29 mouse cellular contexts compared by ENCODE assay signal in genomic region chr17:30616203-30616602, GRCm38 (mm10). TPM values are rescaled to one million over a fixed set of nuclear protein-coding genes. Genes with fewer than 3 reads are reported as not detected.
DNase-seq lines count a peak whose midpoint lies in the region; ATAC-seq and TF ChIP-seq lines count a peak whose summit lies in the region.
"Had no signal": no experiment of that assay in that cellular context is flagged by ENCODE, and none has a peak within 500 bp of the region (broad histone marks: within the 10 kb centered on the region; RNA-seq: fewer than 3 reads in every experiment).

No protein-coding gene starts in this region.

- H3K9me3 ChIP-seq in G1E (replicated peaks): peaks cover 19% of the 10 kb centered on the region
- no peaks in the 10 kb centered on the region for H3K9me3 ChIP-seq in liver, embryonic 13.5 days (replicated peaks)
- H3K9me3 ChIP-seq: embryonic facial prominence, embryonic 13.5 days; forebrain, embryonic 12.5 days; hindbrain, embryonic 10.5 days; hindbrain, embryonic 15.5 days; stomach, embryonic 15.5 days had no signal

- WGBS in liver, embryonic 13.5 days (ENCODE audit: insufficient replicate concordance): 51% methylated on average over 5 of the region's 5 CpGs
- WGBS in thymus, adult 2 months: 95% methylated on average over 5 of the region's 5 CpGs

- H3K27me3 ChIP-seq in G1E (ENCODE audit: insufficient read depth, low read length): no peaks in the 10 kb centered on the region
- no peaks in the 10 kb centered on the region for H3K27me3 ChIP-seq in liver, embryonic 13.5 days
- H3K27me3 ChIP-seq in thymus, adult 2 months (ENCODE audit: control insufficient read depth, insufficient read depth, low read length): no peaks in the 10 kb centered on the region
- H3K27me3 ChIP-seq: embryonic facial prominence, embryonic 13.5 days; forebrain, embryonic 12.5 days; hindbrain, embryonic 15.5 days; stomach, embryonic 15.5 days had no signal

- H3K4me3 ChIP-seq in G1E (ENCODE audit: low read depth, low read length): no peak overlapping the region
- H3K4me3 ChIP-seq in liver, embryonic 13.5 days (replicated peaks): no peak overlapping the region
- H3K4me3 ChIP-seq in thymus, adult 2 months (ENCODE audit: control insufficient read depth, insufficient read depth, low read length): no peak overlapping the region
- H3K4me3 ChIP-seq: embryonic facial prominence, embryonic 13.5 days; erythroblast, embryonic 14.5 days; forebrain, embryonic 12.5 days; hindbrain, embryonic 10.5 days; hindbrain, embryonic 15.5 days; stomach, embryonic 15.5 days had no signal

- H3K36me3 ChIP-seq in G1E (replicated peaks): no peaks in the 10 kb centered on the region
- H3K36me3 ChIP-seq in liver, embryonic 13.5 days: no peaks in the 10 kb centered on the region
- H3K36me3 ChIP-seq in thymus, adult 2 months (ENCODE audit: control insufficient read depth, insufficient read depth, low read length): no peaks in the 10 kb centered on the region
- H3K36me3 ChIP-seq: embryonic facial prominence, embryonic 13.5 days; forebrain, embryonic 12.5 days; hindbrain, embryonic 10.5 days; hindbrain, embryonic 15.5 days; stomach, embryonic 15.5 days had no signal

- H3K4me2 ChIP-seq in liver, embryonic 13.5 days: peak overlapping the region; percentile 21
- H3K4me2 ChIP-seq: embryonic facial prominence, embryonic 13.5 days; forebrain, embryonic 12.5 days; heart, embryonic 11.5 days; hindbrain, embryonic 15.5 days; lung, embryonic 14.5 days; midbrain, embryonic 11.5 days; stomach, embryonic 15.5 days had no signal

- peak; percentile 23 for ATAC-seq in G1E (ENCODE audit: extremely low read depth, insufficient number of reproducible peaks, low FRiP score, poor library complexity, severe bottlenecking)
- peak; percentile 20 for ATAC-seq in liver, embryonic 13.5 days (ENCODE audit: low read depth)
- ATAC-seq in megakaryocyte progenitor cell, adult 5-6 weeks (replicated peaks; ENCODE audit: poor library complexity): peak; percentile 52
- ATAC-seq: forebrain, postnatal 0 days; inflammation-experienced regulatory T-cells, adult 6 months; midbrain, embryonic 16.5 days had no signal

- H3K9ac ChIP-seq in liver, embryonic 13.5 days: no peak overlapping the region
- H3K9ac ChIP-seq: embryonic facial prominence, embryonic 13.5 days; forebrain, embryonic 12.5 days; forebrain, postnatal 0 days; hindbrain, embryonic 15.5 days; lung, embryonic 14.5 days; stomach, embryonic 15.5 days had no signal

- peak overlapping the region; percentile 78 for H3K27ac ChIP-seq in liver, embryonic 13.5 days
- no peak overlapping the region for H3K27ac ChIP-seq in thymus, adult 2 months (ENCODE audit: control insufficient read depth, insufficient read depth, low read length)
- H3K27ac ChIP-seq: embryonic facial prominence, embryonic 13.5 days; forebrain, embryonic 12.5 days; hindbrain, embryonic 10.5 days; hindbrain, embryonic 15.5 days; stomach, embryonic 15.5 days had no signal

- TF ChIP-seq CTCF in G1E (IDR thresholded peaks at IDR 0.05; ENCODE audit: low read depth, low read length): no peak
- no peak for TF ChIP-seq CTCF in thymus, adult 2 months (IDR thresholded peaks at IDR 0.05; ENCODE audit: borderline replicate concordance, control insufficient read depth, extremely low read depth, insufficient read depth, low read length, poor library complexity)

- peaks cover 54% of the 10 kb centered on the region for H3K4me1 ChIP-seq in G1E (ENCODE audit: insufficient read depth, low read depth, low read length)
- H3K4me1 ChIP-seq in liver, embryonic 13.5 days (replicated peaks): peaks cover 63% of the 10 kb centered on the region
- 0 out of 2 replicates have a peak, but pooled peaks cover 2% of the 10 kb centered on the region for H3K4me1 ChIP-seq in thymus, adult 2 months (replicated peaks; ENCODE audit: control insufficient read depth, insufficient read depth, low read length)
- H3K4me1 ChIP-seq: stomach, embryonic 15.5 days had no signal

- DNase-seq in G1E (ENCODE audit: low spot score): no peak
- peak; percentile 75 for DNase-seq in c-Kit-positive CD71-positive TER-119-negative erythroid progenitor cells, embryonic 14.5 days (ENCODE audit: low read depth)
- DNase-seq in liver, embryonic 13.5 days: peak; percentile 23
- no peak for DNase-seq in left cerebral cortex, adult 11 months (ENCODE audit: low spot score)
- no peak for DNase-seq in thymus, adult 2 months
- no peak for DNase-seq in frontal cortex, postnatal 14 days (ENCODE audit: low spot score in 2 of 2)
- DNase-seq: adrenal gland, postnatal 14 days; cerebellum, adult 18-20 months; cerebellum, postnatal 10 days; forebrain, postnatal 0 days; gastrocnemius, postnatal 10 days; kidney, adult 11 months; kidney, postnatal 14 days; left cerebral cortex, postnatal 4 days; lung, embryonic 14.5 days; lung, postnatal 14 days; right cerebral cortex, postnatal 25 days; thymus, postnatal 25 days had no signal

- no peak for TF ChIP-seq POLR2A in thymus, adult 2 months (IDR thresholded peaks at IDR 0.05; ENCODE audit: control insufficient read depth, extremely low read depth, insufficient read depth, low read length, poor library complexity)

RNA-seq across cellular contexts. Expression of gene Dnah8, which starts 8.0 kb away (rescaled TPM):
- total RNA-seq in G1E (2014; fragmentation: Nextera tagmentation) (49.3 and 69.4 TPM in 2 replicates), G1E (2017) (37.0 and 42.5 TPM in 2 replicates)
- polyA plus RNA-seq in G1E (2012): 1.5 and 3.5 TPM in 2 replicates
- polyA plus RNA-seq in liver, embryonic 13.5 days (2015; fragmentation: Nextera tagmentation; extraction: Ambion mirVana): 1.4 and 1.5 TPM in 2 replicates
- total RNA-seq in megakaryocyte progenitor cell, adult 5-6 weeks (2015): 25.8 and 27.1 TPM in 2 replicates
- total RNA-seq in megakaryocyte progenitor cell, adult 5-6 weeks (2017): 19.6 and 34.1 TPM in 2 replicates
- 51.3 and 58.4 TPM in 2 replicates for polyA plus RNA-seq in thymus, adult 2 months (2012; rRNA removed)

RNA-seq across cellular contexts. Expression of gene Glo1, which starts 10.5 kb away (rescaled TPM):
- total RNA-seq in G1E (2014; fragmentation: Nextera tagmentation): 402 and 407 TPM in 2 replicates
- total RNA-seq in G1E (2017): 913 and 1,040 TPM in 2 replicates
- 42.2 and 90.8 TPM in 2 replicates for polyA plus RNA-seq in G1E (2012)
- 289 and 332 TPM in 2 replicates for polyA plus RNA-seq in liver, embryonic 13.5 days (2015; fragmentation: Nextera tagmentation; extraction: Ambion mirVana)
- total RNA-seq in megakaryocyte progenitor cell, adult 5-6 weeks (2015): 112 and 117 TPM in 2 replicates
- total RNA-seq in megakaryocyte progenitor cell, adult 5-6 weeks (2017): 118 and 129 TPM in 2 replicates
- polyA plus RNA-seq in thymus, adult 2 months (2012; rRNA removed): 43.5 and 43.6 TPM in 2 replicates

RNA-seq across cellular contexts. Expression of gene Btbd9, which starts 39.9 kb away (rescaled TPM):
- 37.5 and 57.5 TPM in 2 replicates for total RNA-seq in G1E (2014; fragmentation: Nextera tagmentation)
- 25.5 and 33.6 TPM in 2 replicates for total RNA-seq in G1E (2017)
- polyA plus RNA-seq in G1E (2012): 68.4 and 97.3 TPM in 2 replicates
- 14.5 and 15.2 TPM in 2 replicates for polyA plus RNA-seq in liver, embryonic 13.5 days (2015; fragmentation: Nextera tagmentation; extraction: Ambion mirVana)
- total RNA-seq in megakaryocyte progenitor cell, adult 5-6 weeks (2015): 20.1 and 25.4 TPM in 2 replicates
- 17.2 and 22.9 TPM in 2 replicates for total RNA-seq in megakaryocyte progenitor cell, adult 5-6 weeks (2017)
- 29.1 and 33.7 TPM in 2 replicates for polyA plus RNA-seq in thymus, adult 2 months (2012; rRNA removed)

Comparison
In these comparisons a context has a peak if more than half of its experiments do, and no peak if none do; other contexts are left out.
1. DNase-seq: peak in c-Kit-positive CD71-positive TER-119-negative erythroid progenitor cells, embryonic 14.5 days (single experiment) and liver, embryonic 13.5 days (single experiment); none in G1E (single experiment), left cerebral cortex, adult 11 months (single experiment), thymus, adult 2 months (single experiment) and frontal cortex, postnatal 14 days (0 of 2).
2. RNA of gene Dnah8, which starts 8.0 kb away (polyA plus RNA-seq): 51.3 to 58.4 TPM in thymus, adult 2 months; 1.5 to 3.5 TPM in G1E and 1.4 to 1.5 TPM in liver, embryonic 13.5 days; every median in the first group is over 10 times any median in the second.
3. Peak in every context shown above with its lines, with median percentiles within 50 percentile points of each other: ATAC-seq.